Comparison of ENCODE assay signal across 8 mouse cellular contexts in the genomic region with DNA sequence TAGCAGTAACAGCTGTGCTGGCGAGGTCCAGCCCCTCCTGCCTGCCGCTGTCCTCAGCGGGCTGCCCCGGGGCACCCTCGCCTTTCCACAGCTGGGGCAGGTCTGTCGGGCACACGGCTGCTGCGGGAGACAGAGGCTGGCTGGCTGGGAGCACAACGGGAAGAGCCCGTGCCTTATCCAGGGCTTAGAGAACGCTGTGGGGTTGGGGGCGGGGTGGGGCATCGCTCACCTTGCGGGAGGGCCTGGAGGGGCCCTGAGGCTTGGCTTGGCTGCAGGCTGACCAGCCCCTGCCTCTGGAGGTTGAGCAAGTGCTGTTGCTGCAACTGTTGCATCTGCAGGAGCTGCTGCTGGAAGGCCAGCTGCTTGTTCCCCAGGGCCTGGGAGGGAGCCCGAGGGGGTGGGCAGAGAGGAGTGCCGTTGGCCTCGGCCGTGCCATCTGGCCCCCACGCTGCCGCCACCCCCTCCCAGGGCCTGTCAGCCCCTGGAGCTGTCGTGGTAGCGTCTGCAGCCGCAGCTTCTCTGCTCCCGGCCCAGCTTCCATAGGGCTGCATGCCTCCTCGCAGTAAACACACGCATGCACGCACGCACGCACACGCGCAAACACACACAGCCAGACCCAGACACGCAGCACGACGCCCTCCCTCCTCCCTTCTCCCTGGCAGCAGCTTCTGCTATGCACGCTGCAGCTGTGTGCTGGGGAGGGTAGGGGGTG. TPM values are rescaled to one million over a fixed set of nuclear protein-coding genes. Genes with fewer than 3 reads are reported as not detected.
DNase-seq lines count a peak whose midpoint lies in the region; ATAC-seq and TF ChIP-seq lines count a peak whose summit lies in the region.

No protein-coding gene starts in this region.

- no peak overlapping the region for H3K27ac ChIP-seq in gastrocnemius, adult 2 months
- H3K27ac ChIP-seq in heart, embryonic 12.5 days (ENCODE audit: poor library complexity, severe bottlenecking): peak overlapping the region; percentile 26; the same call in 1 of the 2 replicates
- peak overlapping the region; percentile 75 for H3K27ac ChIP-seq in midbrain, embryonic 15.5 days
- H3K27ac ChIP-seq in kidney, adult 2 months (ENCODE audit: insufficient read depth, low read depth, low read length): no peak overlapping the region

- H3K4me1 ChIP-seq in heart, embryonic 12.5 days (replicated peaks): peaks cover 59% of the 10 kb centered on the region
- H3K4me1 ChIP-seq in midbrain, embryonic 15.5 days: peaks cover 59% of the 10 kb centered on the region
- peaks cover 2% of the 10 kb centered on the region; the same call in 1 of the 2 replicates for H3K4me1 ChIP-seq in kidney, adult 2 months (ENCODE audit: control insufficient read depth, insufficient read depth, low read length)

- 17% methylated on average over 34 of the region's 35 CpGs for WGBS in heart, embryonic 12.5 days
- WGBS in midbrain, embryonic 15.5 days: 4% methylated on average over 35 of the region's 35 CpGs
- WGBS in kidney, adult 2 months: 62% methylated on average over 35 of the region's 35 CpGs

- H3K36me3 ChIP-seq in heart, embryonic 12.5 days: peaks cover 51% of the 10 kb centered on the region
- 0 out of 2 replicates have a peak, but pooled peaks cover 5% of the 10 kb centered on the region for H3K36me3 ChIP-seq in midbrain, embryonic 15.5 days (replicated peaks)
- H3K36me3 ChIP-seq in kidney, adult 2 months (ENCODE audit: control insufficient read depth, insufficient read depth, low read length): no peaks in the 10 kb centered on the region

- H3K4me2 ChIP-seq in heart, embryonic 12.5 days: peak overlapping the region; percentile 68
- peak overlapping the region; percentile 70 for H3K4me2 ChIP-seq in midbrain, embryonic 15.5 days

- no peak for TF ChIP-seq POLR2A in kidney, adult 2 months (IDR thresholded peaks at IDR 0.05; ENCODE audit: low read depth, low read length)

- H3K9ac ChIP-seq in heart, embryonic 12.5 days: peak overlapping the region; percentile 64
- peak overlapping the region; percentile 55 for H3K9ac ChIP-seq in midbrain, embryonic 15.5 days

- intact Hi-C loops in gastrocnemius, adult 2 months (cut with DNase I): no loop called here

- TF ChIP-seq CTCF in gastrocnemius, adult 2 months (IDR thresholded peaks at IDR 0.05): no peak
- no peak for TF ChIP-seq CTCF in kidney, adult 2 months (conservative IDR thresholded peaks at IDR 0.05; ENCODE audit: insufficient read depth, insufficient read length, low read depth, low read length)

- peak; percentile 1; the same call in 1 of the 2 replicates for ATAC-seq in heart, embryonic 12.5 days (ENCODE audit: insufficient number of reproducible peaks, low FRiP score)
- peak; percentile 82 for ATAC-seq in midbrain, embryonic 15.5 days (replicated peaks)

- peak overlapping the region; percentile 33; the same call in 1 of the 2 replicates for H3K4me3 ChIP-seq in gastrocnemius, adult 2 months
- H3K4me3 ChIP-seq in heart, embryonic 12.5 days: peak overlapping the region; percentile 30
- H3K4me3 ChIP-seq in midbrain, embryonic 15.5 days: peak overlapping the region; percentile 43
- no peak overlapping the region for H3K4me3 ChIP-seq in kidney, adult 2 months (ENCODE audit: insufficient read depth, low read depth, low read length)

- DNase-seq in gastrocnemius, adult 2 months: peak; percentile 62
- DNase-seq in gastrocnemius, adult 18-20 months (ENCODE audit: low spot score): no peak
- DNase-seq in cerebellum, postnatal 25 days: peak; percentile 65 to 74
- peak; percentile 70 to 75 for DNase-seq in layer of hippocampus, postnatal 36 days
- DNase-seq in testis, postnatal 14 days (ENCODE audit: low spot score): peak; percentile 72
- no peak for DNase-seq in kidney, adult 2 months

- H3K27me3 ChIP-seq in heart, embryonic 12.5 days (replicated peaks): no peaks in the 10 kb centered on the region
- H3K27me3 ChIP-seq in midbrain, embryonic 15.5 days (replicated peaks): no peaks in the 10 kb centered on the region
- no peaks in the 10 kb centered on the region for H3K27me3 ChIP-seq in kidney, adult 2 months (replicated peaks; ENCODE audit: control insufficient read depth, insufficient read depth, low read length)

- H3K9me3 ChIP-seq in heart, embryonic 12.5 days (replicated peaks): no peaks in the 10 kb centered on the region
- no peaks in the 10 kb centered on the region for H3K9me3 ChIP-seq in midbrain, embryonic 15.5 days

RNA-seq across cellular contexts. Expression of a gene that starts 44.0 kb away (rescaled TPM):
- under 1 TPM; 0.31 to 0.42 TPM for total RNA-seq in gastrocnemius, adult 2 months (2021)
- under 1 TPM in 1 of 2 experiments, not detected in 1; 0.64 TPM for total RNA-seq in gastrocnemius, adult 18-20 months (2021)
- 11.1 and 11.2 TPM in 2 replicates for polyA plus RNA-seq in heart, embryonic 12.5 days (2016; fragmentation: Nextera tagmentation; extraction: Ambion mirVana)
- under 1 TPM; 0.40 to 0.91 TPM for total RNA-seq in layer of hippocampus, postnatal 36 days (2021)
- 2.7 and 3.6 TPM in 2 replicates for polyA plus RNA-seq in midbrain, embryonic 15.5 days (2015; fragmentation: Nextera tagmentation; extraction: Ambion mirVana)
- polyA plus RNA-seq in kidney, adult 2 months (2012; rRNA removed): 4.9 and 6.6 TPM in 2 replicates

RNA-seq across cellular contexts. Expression of a gene that starts 45.9 kb away (rescaled TPM):
- total RNA-seq in gastrocnemius, adult 2 months (2021): 1 to 10 TPM; 7.3 to 7.9 TPM
- total RNA-seq in gastrocnemius, adult 18-20 months (2021): 1 to 10 TPM; 7.5 TPM
- polyA plus RNA-seq in heart, embryonic 12.5 days (2016; fragmentation: Nextera tagmentation; extraction: Ambion mirVana): 20.7 and 22.5 TPM in 2 replicates
- 10 to 100 TPM; 44.0 to 45.7 TPM for total RNA-seq in layer of hippocampus, postnatal 36 days (2021)
- 43.3 and 46.6 TPM in 2 replicates for polyA plus RNA-seq in midbrain, embryonic 15.5 days (2015; fragmentation: Nextera tagmentation; extraction: Ambion mirVana)
- polyA plus RNA-seq in kidney, adult 2 months (2012; rRNA removed): 23.5 and 27.4 TPM in 2 replicates

Comparison
In these comparisons a context has a peak if more than half of its experiments do, and no peak if none do; other contexts are left out.
1. DNase-seq: peak in gastrocnemius, adult 2 months (single experiment), cerebellum, postnatal 25 days (2 of 2), layer of hippocampus, postnatal 36 days (2 of 2) and testis, postnatal 14 days (single experiment); none in gastrocnemius, adult 18-20 months (single experiment) and kidney, adult 2 months (single experiment).
2. H3K27ac ChIP-seq: peak in heart, embryonic 12.5 days (single experiment) and midbrain, embryonic 15.5 days (single experiment); none in gastrocnemius, adult 2 months (single experiment) and kidney, adult 2 months (single experiment).
3. RNA of a gene that starts 45.9 kb away (total RNA-seq): 44.0 to 45.7 TPM in layer of hippocampus, postnatal 36 days; 7.3 to 7.9 TPM in gastrocnemius, adult 2 months and 7.5 TPM in gastrocnemius, adult 18-20 months; every median in the first group is over 4 times any median in the second.